Mouse (Mus musculus) E14TG2a.4 (cell line): ENCODE data around the gene Ckap2l.

Experiments
- H3K27me3 ChIP-seq: 2 replicates; pipeline ENCODE4 v1.6.1; 2014; ENCODE audit warnings: low read length, control low read depth; ENCODE audit not compliant: insufficient read depth
- H3K36me3 ChIP-seq: 2 replicates; pipeline ENCODE4 v1.6.1; 2014; ENCODE audit warnings: low read length, control low read depth; ENCODE audit not compliant: insufficient read depth
- H3K4me1 ChIP-seq: replicated peaks from 2 replicates; pipeline ENCODE4 v1.6.1; 2014; ENCODE audit warnings: low read depth, low read length, control low read depth
- H3K4me3 ChIP-seq: replicated peaks from 2 replicates; pipeline ENCODE4 v1.5.1; 2014; ENCODE audit warnings: mild to moderate bottlenecking, low read length
- H3K9me3 ChIP-seq: 2 replicates; pipeline ENCODE4 v1.6.1; 2014; ENCODE audit warnings: low read length, control low read depth
- CTCF ChIP-seq: conservative IDR thresholded peaks from 2 replicates; pipeline ENCODE4 v1.5.1; 2014; ENCODE audit warnings: low read length
- NANOG ChIP-seq: IDR thresholded peaks from 2 replicates; pipeline ENCODE4 v1.6.1; 2014; ENCODE audit warnings: borderline replicate concordance, low read length, mixed read lengths
- POU5F1 ChIP-seq: IDR thresholded peaks from 2 replicates; pipeline ENCODE4 v1.6.1; 2014; ENCODE audit warnings: low read length, borderline replicate concordance

The Ckap2l gene

GRCm38 (mm10) chr2:129240726-129241432 is 56.1 kb downstream of the Ckap2l start:
- Histone ChIP-seq H3K27me3 (no peaks in the 10 kb centered on the region), H3K4me3 (peak overlapping the region; percentile 18; the same call in 1 of the 2 replicates), H3K9me3 (no peaks in the 10 kb centered on the region), H3K36me3 (no peaks in the 10 kb centered on the region), H3K4me1 (peaks cover 71% of the 10 kb centered on the region)
- TF ChIP-seq POU5F1: no peak
- TF ChIP-seq NANOG: no peak
- no peak for TF ChIP-seq CTCF

- Histone ChIP-seq H3K9me3 (no peaks in the 10 kb centered on the region), H3K27me3 (0 out of 2 replicates have a peak, but pooled peaks cover 2% of the 10 kb centered on the region), H3K4me1 (peaks cover 53% of the 10 kb centered on the region), H3K36me3 (no peaks in the 10 kb centered on the region), H3K4me3 (no peak overlapping the region)
- TF ChIP-seq POU5F1: no peak
- TF ChIP-seq NANOG: no peak
- TF ChIP-seq CTCF: no peak
These were observed 60.5 kb downstream of the Ckap2l start for GRCm38 (mm10) chr2:129236526-129236925.

- Histone ChIP-seq H3K4me3 (no peak overlapping the region), H3K9me3 (no peaks in the 10 kb centered on the region)
- TF ChIP-seq CTCF (no peak), NANOG (no peak)
These were observed 62.3 kb downstream of the Ckap2l start for GRCm38 (mm10) chr2:129234731-129235130.

GRCm38 (mm10) chr2:129233803-129234477 is 63.1 kb downstream of the Ckap2l start:
- no peaks in the 10 kb centered on the region for H3K9me3 ChIP-seq
- TF ChIP-seq CTCF (no peak), NANOG (no peak), POU5F1 (no peak)
- no peaks in the 10 kb centered on the region for H3K36me3 ChIP-seq
- 0 out of 2 replicates have a peak, but pooled peaks cover 2% of the 10 kb centered on the region for H3K27me3 ChIP-seq
- H3K4me3 ChIP-seq: no peak overlapping the region
- H3K4me1 ChIP-seq: peaks cover 38% of the 10 kb centered on the region

More at GRCm38 (mm10) chr2:129234731-129235130, 62.3 kb downstream of the Ckap2l start:
- no peaks in the 10 kb centered on the region for H3K36me3 ChIP-seq
- peaks cover 38% of the 10 kb centered on the region for H3K4me1 ChIP-seq
- H3K27me3 ChIP-seq: 0 out of 2 replicates have a peak, but pooled peaks cover 2% of the 10 kb centered on the region

DNA sequence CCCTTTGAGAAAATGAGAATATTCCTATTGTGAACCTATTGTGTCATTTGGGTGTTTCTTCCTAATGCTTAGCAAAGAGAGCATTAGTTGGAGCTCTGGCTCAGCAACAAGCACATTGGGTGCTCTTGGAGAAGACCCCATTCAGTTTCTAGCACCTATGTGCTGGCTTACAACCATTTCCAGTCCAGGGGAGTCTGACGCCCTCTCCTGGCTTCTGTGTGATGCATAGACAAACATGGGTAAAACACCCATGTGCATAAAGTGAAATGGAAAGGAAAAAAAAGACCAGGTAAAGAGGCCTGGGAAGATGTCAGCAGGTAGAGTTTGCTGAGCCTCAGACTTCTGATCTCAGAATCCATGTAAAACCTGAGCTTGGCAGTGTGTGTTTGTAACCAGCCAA is 63.8 kb downstream of the Ckap2l start:
- Histone ChIP-seq H3K9me3 (no peaks in the 10 kb centered on the region), H3K4me3 (no peak overlapping the region)
- TF ChIP-seq CTCF: no peak
- no peak for TF ChIP-seq NANOG
- TF ChIP-seq POU5F1: no peak

DNA sequence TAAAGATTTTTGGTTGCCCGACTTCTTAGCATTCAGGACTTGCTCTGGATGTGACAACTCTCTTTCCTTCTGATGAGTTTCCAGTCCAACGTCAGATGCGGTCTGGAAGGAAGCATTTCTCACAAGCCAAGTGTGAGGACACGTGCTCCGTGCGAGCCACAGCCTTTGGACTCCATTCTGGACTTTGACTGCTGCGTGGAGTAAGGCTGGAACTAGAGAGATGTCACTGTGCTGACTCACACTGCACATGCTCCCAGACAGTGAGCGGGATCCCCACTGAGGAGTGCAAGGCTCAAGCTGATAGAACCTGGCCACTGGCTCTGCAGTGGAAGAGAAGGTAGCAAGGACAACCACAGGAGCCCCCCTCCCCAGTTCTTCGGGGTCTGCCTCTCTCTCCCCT is 64.5 kb downstream of the Ckap2l start:
- no peak for TF ChIP-seq POU5F1
- no peak for TF ChIP-seq CTCF
- no peak for TF ChIP-seq NANOG
- Histone ChIP-seq H3K36me3 (no peaks in the 10 kb centered on the region), H3K4me1 (peaks cover 44% of the 10 kb centered on the region), H3K4me3 (no peak overlapping the region), H3K9me3 (no peaks in the 10 kb centered on the region), H3K27me3 (0 out of 2 replicates have a peak, but pooled peaks cover 2% of the 10 kb centered on the region)

More for the DNA sequence above, 63.8 kb downstream of the Ckap2l start:
- H3K4me1 ChIP-seq: peaks cover 38% of the 10 kb centered on the region
- no peaks in the 10 kb centered on the region for H3K36me3 ChIP-seq
- H3K27me3 ChIP-seq: 0 out of 2 replicates have a peak, but pooled peaks cover 2% of the 10 kb centered on the region

DNA sequence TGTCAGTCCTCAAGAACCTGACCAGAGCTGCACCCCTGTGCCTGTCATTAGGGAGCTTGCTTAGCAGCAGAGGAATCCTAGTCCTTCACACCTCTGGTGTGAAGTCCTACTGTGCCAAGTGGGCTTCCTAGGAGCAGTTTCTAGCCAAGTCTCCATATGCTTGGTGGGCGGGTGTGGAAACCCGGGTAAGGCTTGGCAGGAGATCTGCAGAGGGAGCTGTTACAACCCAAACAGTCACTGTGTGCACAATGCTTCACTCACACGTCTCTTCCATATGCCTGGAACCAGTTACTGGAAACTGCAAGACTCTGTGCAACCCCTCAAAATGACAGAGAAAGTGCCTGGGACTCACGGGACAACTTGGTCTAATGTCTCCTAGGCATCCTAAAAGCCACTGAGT is 65.0 kb downstream of the Ckap2l start:
- peaks cover 45% of the 10 kb centered on the region for H3K4me1 ChIP-seq
- TF ChIP-seq POU5F1: no peak
- TF ChIP-seq NANOG: no peak
- no peak for TF ChIP-seq CTCF
- no peaks in the 10 kb centered on the region for H3K9me3 ChIP-seq
- no peak overlapping the region for H3K4me3 ChIP-seq
- H3K27me3 ChIP-seq: 0 out of 2 replicates have a peak, but pooled peaks cover 2% of the 10 kb centered on the region
- no peaks in the 10 kb centered on the region for H3K36me3 ChIP-seq

DNA sequence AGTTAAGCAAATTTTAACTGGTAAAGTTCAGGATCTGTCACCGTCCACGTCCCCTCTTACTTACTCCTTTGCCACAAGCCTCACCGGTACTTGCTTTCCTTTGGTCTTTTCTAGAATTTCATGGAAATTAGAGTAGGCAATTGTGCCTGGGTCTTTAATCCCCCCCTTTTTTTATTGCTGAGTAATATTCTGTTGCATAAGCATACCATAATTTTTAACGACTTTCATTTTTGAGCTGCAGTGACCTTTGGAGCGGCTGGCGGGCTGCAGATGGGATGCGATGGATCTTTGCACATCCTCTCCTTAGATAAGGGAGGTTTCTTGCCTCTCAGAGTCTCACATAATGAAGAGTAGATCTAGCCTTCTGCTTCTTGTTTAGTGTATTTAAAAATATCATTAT is 67.7 kb downstream of the Ckap2l start:
- Histone ChIP-seq H3K4me1 (peaks cover 52% of the 10 kb centered on the region), H3K27me3 (0 out of 2 replicates have a peak, but pooled peaks cover 2% of the 10 kb centered on the region), H3K4me3 (no peak overlapping the region), H3K36me3 (no peaks in the 10 kb centered on the region), H3K9me3 (no peaks in the 10 kb centered on the region)
- TF ChIP-seq NANOG (no peak), POU5F1 (no peak), CTCF (no peak)

- TF ChIP-seq CTCF (no peak), POU5F1 (no peak), NANOG (no peak)
- no peaks in the 10 kb centered on the region for H3K36me3 ChIP-seq
- peaks cover 50% of the 10 kb centered on the region for H3K4me1 ChIP-seq
- no peak overlapping the region for H3K4me3 ChIP-seq
- H3K27me3 ChIP-seq: 0 out of 2 replicates have a peak, but pooled peaks cover 2% of the 10 kb centered on the region
- H3K9me3 ChIP-seq: no peaks in the 10 kb centered on the region
These were observed 68.4 kb downstream of the Ckap2l start for GRCm38 (mm10) chr2:129228571-129228970.
